Mouse (Mus musculus) MEL (cell line): ENCODE measurements at regions not wholly inside any gene's neighbourhood (a gene's known extent, or its start where the extent isn't known, plus 50 kb on each side); places are given as distances from the start of the nearest gene placed in this dataset.

Source experiments
- CHD1 ChIP-seq: IDR thresholded peaks from 2 replicates; pipeline ENCODE4 v1.6.1; 2012; ENCODE audit warnings: low read depth, mild to moderate bottlenecking, inconsistent platforms, low read length, improper control_type of control experiment
- CTCF ChIP-seq, 3 experiments: IDR thresholded peaks in 2 of 3; conservative IDR thresholded peaks in 1 of 3; 2 replicates each; pipeline ENCODE4 v1.5.1; 2011 to 2012; ENCODE audit warnings: low read length in 3 of 3, low read depth in 2 of 3, mild to moderate bottlenecking in 2 of 3, improper control_type of control experiment in 1 of 3, inconsistent platforms in 1 of 3, mixed read lengths in 1 of 3, moderate library complexity in 1 of 3; ENCODE audit not compliant: control insufficient read depth in 1 of 3, insufficient read depth in 1 of 3, poor library complexity in 1 of 3, severe bottlenecking in 1 of 3
- E2F4 ChIP-seq: IDR thresholded peaks from 2 replicates; pipeline ENCODE4 v1.6.1; 2011; ENCODE audit warnings: low read depth, low read length, improper control_type of control experiment, borderline replicate concordance
- ETS1 ChIP-seq: IDR thresholded peaks from 2 replicates; pipeline ENCODE4 v1.6.1; 2012; ENCODE audit warnings: low read depth, mild to moderate bottlenecking, inconsistent platforms, low read length, improper control_type of control experiment, moderate library complexity
- GABPA ChIP-seq: IDR thresholded peaks from 2 replicates; pipeline ENCODE4 v1.6.1; 2012; ENCODE audit warnings: low read depth, mild to moderate bottlenecking, inconsistent platforms, low read length, improper control_type of control experiment, moderate library complexity
- HCFC1 ChIP-seq: IDR thresholded peaks from 2 replicates; pipeline ENCODE4 v1.6.1; 2012; ENCODE audit warnings: low read depth, mild to moderate bottlenecking, inconsistent platforms, low read length, improper control_type of control experiment, moderate library complexity
- MYC ChIP-seq: IDR thresholded peaks from 2 replicates; pipeline ENCODE4 v1.6.1; 2011; ENCODE audit warnings: low read depth, mild to moderate bottlenecking, low read length, improper control_type of control experiment, moderate library complexity
- POLR2A ChIP-seq, 2 experiments: IDR thresholded peaks; 2 replicates each; pipeline ENCODE4 v1.6.1; 2011 to 2012; ENCODE audit warnings: low read length in 2 of 2, mild to moderate bottlenecking in 2 of 2, control low read depth in 1 of 2, improper control_type of control experiment in 1 of 2, low read depth in 1 of 2, moderate library complexity in 1 of 2; ENCODE audit not compliant: control insufficient read depth in 1 of 2, insufficient read depth in 1 of 2, poor library complexity in 1 of 2
- SMC3 ChIP-seq: IDR thresholded peaks from 2 replicates; pipeline ENCODE4 v1.6.1; 2011; ENCODE audit warnings: low read depth, low read length, improper control_type of control experiment
- TCF12 ChIP-seq: IDR thresholded peaks from 2 replicates; pipeline ENCODE4 v1.6.1; 2014; ENCODE audit warnings: low read depth, mild to moderate bottlenecking, inconsistent platforms, low read length, improper control_type of control experiment, moderate library complexity
- UBTF ChIP-seq: IDR thresholded peaks from 2 replicates; pipeline ENCODE4 v1.6.1; 2012; ENCODE audit warnings: low read depth, mild to moderate bottlenecking, inconsistent platforms, low read length, improper control_type of control experiment, moderate library complexity, borderline replicate concordance; ENCODE audit not compliant: insufficient read depth
- ZNF384 ChIP-seq: IDR thresholded peaks from 2 replicates; pipeline ENCODE4 v1.6.1; 2012; ENCODE audit warnings: low read depth, mild to moderate bottlenecking, inconsistent platforms, low read length, improper control_type of control experiment

DNA sequence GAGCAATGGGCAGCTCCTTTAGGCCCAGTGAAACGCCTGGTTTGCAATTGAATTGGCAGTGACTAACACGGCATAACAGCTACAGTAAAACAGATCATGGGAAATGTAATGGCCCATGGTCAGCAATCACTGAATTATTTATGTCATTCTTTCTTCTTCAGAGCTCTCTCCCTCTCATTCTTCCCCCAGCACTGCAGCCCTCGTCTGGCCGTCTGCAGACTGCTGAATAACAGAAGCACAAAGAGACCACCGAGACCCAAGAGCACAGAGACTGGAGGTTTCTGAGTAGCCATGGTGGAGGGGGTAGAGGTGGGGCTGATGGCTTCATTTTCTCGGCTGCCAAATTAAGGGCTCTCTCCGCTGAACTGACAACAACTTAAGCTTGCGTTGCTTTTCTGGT lies 130.7 kb upstream of the Tle3 start:
- TF ChIP-seq UBTF: no peak
- no peak for TF ChIP-seq CTCF (IDR thresholded peaks at IDR 0.05 in 2 of 3, conservative IDR thresholded peaks at IDR 0.05 in 1 of 3; ENCODE audit: control insufficient read depth in 1 of 3, insufficient read depth in 1 of 3, low read depth in 2 of 3, low read length in 3 of 3, poor library complexity in 1 of 3, severe bottlenecking in 1 of 3)
- TF ChIP-seq ZNF384: no peak
- TF ChIP-seq MYC: no peak
- TF ChIP-seq ETS1: no peak
- TF ChIP-seq SMC3: no peak
- TF ChIP-seq E2F4: no peak
- no peak for TF ChIP-seq CHD1
- TF ChIP-seq HCFC1: no peak
- TF ChIP-seq TCF12: no peak
- no peak for TF ChIP-seq POLR2A (IDR thresholded peaks at IDR 0.05; ENCODE audit: control insufficient read depth in 1 of 2, insufficient read depth in 1 of 2, low read depth in 1 of 2, low read length in 2 of 2, poor library complexity in 1 of 2)
- TF ChIP-seq GABPA: no peak
